Mouse (Mus musculus): ENCODE data around the gene Rab5c. TPM values are rescaled to one million over a fixed set of nuclear protein-coding genes. Genes with fewer than 3 reads are reported as not detected.

The Rab5c gene
- polyA plus RNA-seq, 1 experiment, result 183 TPM

DNA sequence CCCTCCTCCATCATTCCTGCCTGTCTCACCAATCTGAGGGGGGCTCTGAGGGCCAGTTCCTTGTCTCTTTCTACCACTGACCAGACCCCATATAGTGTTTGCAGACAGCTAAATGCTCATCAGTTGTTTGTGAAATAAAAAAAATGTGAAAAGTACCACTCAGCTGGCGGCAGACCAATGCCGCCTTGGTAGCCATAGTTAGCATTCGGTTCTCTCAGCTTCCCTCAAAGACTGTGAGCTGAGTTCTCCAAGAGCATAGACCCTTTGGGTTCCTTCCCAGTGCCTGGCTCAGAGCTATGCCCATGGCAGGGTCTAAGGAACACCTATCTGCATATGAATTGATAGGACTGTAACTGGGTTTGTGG, 16.7 kb upstream of the Rab5c start:
- no peak overlapping the region for H3K27ac ChIP-seq (ENCODE audit: insufficient read depth, low read length)
- peaks cover 12% of the 10 kb centered on the region for H3K4me1 ChIP-seq (ENCODE audit: control insufficient read depth, insufficient read depth, insufficient read length)
- TF ChIP-seq POLR2A (IDR thresholded peaks at IDR 0.05; ENCODE audit: low read depth, low read length) (no peak), CTCF (IDR thresholded peaks at IDR 0.05; ENCODE audit: extremely low read depth, insufficient read depth, insufficient read length, insufficient replicate concordance) (no peak)
- no peaks in the 10 kb centered on the region; the same call in 1 of the 2 replicates for H3K27me3 ChIP-seq (ENCODE audit: control insufficient read depth, insufficient read depth, low read length)
- WGBS, result 87% methylated on average over 3 of the region's 3 CpGs
- no peak overlapping the region for H3K4me3 ChIP-seq (ENCODE audit: extremely low read depth, insufficient read depth, insufficient read length)
- H3K36me3 ChIP-seq (ENCODE audit: control insufficient read depth, insufficient read depth, low read length), result no peaks in the 10 kb centered on the region
- DNase-seq (ENCODE audit: low read depth in 1 of 2, low spot score in 2 of 2), result no peak

DNA sequence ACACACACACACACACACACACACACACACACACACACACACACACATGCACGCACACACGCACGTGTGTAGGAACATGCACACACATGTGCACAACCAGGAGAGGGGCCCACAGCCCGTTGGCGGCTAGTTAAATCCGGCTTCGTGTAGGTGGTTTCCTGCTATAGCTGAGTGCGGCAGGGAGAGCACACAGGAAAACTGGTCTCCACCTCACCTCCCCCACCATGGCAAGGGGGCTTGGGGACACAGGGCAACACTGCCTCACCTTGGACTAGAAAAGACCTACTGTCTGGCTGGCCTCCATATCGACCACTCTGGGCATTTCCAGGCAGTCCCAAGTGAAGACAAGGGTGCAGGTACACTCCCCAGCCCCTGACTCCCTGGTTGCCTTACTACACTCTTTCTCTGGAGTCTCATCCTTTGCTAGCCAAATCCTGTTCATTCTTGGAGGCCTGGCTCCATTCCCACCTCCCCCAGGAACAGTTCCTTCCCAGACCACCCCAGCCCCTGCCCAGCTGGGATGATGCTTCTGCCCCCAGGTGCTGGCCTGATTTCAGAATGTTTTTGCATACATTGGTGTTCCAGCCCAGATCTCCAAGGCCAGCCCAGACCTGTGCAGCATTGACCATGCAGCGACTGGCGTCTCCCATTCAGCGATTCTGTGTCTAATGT, 16.1 kb upstream of the Rab5c start:
- no peak overlapping the region for H3K4me3 ChIP-seq (ENCODE audit: extremely low read depth, insufficient read depth, insufficient read length)
- 74% methylated on average over 9 of the region's 12 CpGs for WGBS
- peaks cover 8% of the 10 kb centered on the region; the same call in 1 of the 2 replicates for H3K4me1 ChIP-seq (ENCODE audit: control insufficient read depth, insufficient read depth, insufficient read length)
- TF ChIP-seq POLR2A (IDR thresholded peaks at IDR 0.05; ENCODE audit: low read depth, low read length) (no peak), CTCF (IDR thresholded peaks at IDR 0.05; ENCODE audit: extremely low read depth, insufficient read depth, insufficient read length, insufficient replicate concordance) (no peak)
- no peak overlapping the region for H3K27ac ChIP-seq (ENCODE audit: insufficient read depth, low read length)
- no peaks in the 10 kb centered on the region for H3K36me3 ChIP-seq (ENCODE audit: control insufficient read depth, insufficient read depth, low read length)
- no peaks in the 10 kb centered on the region; the same call in 1 of the 2 replicates for H3K27me3 ChIP-seq (ENCODE audit: control insufficient read depth, insufficient read depth, low read length)
- no peak for DNase-seq (ENCODE audit: low read depth in 1 of 2, low spot score in 2 of 2)

DNA sequence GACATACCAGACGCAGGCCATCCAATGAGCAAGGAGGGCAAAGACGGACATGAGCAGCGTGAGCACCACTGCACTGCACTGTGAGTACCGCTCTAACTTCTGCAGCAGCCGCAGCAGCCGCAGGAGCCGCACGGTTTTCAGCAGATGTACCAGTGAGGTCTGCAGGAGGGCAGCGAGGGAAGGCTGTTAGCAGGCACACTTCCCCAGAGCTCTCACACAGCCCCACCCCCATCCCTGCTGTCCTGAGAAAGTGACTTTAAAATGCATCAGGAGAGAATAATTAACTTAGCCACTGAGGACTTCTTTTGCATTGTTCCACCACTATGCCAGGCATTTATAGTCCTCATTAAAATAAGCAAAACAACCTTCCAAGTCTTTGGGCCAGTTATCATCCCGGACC, 14.3 kb upstream of the Rab5c start:
- no peaks in the 10 kb centered on the region for H3K36me3 ChIP-seq (ENCODE audit: control insufficient read depth, insufficient read depth, low read length)
- WGBS, result 60% methylated on average over 10 of the region's 10 CpGs
- no peaks in the 10 kb centered on the region for H3K4me1 ChIP-seq (ENCODE audit: control insufficient read depth, insufficient read depth, insufficient read length)
- H3K4me3 ChIP-seq (ENCODE audit: extremely low read depth, insufficient read depth, insufficient read length), result no peak overlapping the region
- no peak for DNase-seq (ENCODE audit: low read depth in 1 of 2, low spot score in 2 of 2)
- TF ChIP-seq CTCF (IDR thresholded peaks at IDR 0.05; ENCODE audit: extremely low read depth, insufficient read depth, insufficient read length, insufficient replicate concordance) (no peak), POLR2A (IDR thresholded peaks at IDR 0.05; ENCODE audit: low read depth, low read length) (no peak)
- no peak overlapping the region for H3K27ac ChIP-seq (ENCODE audit: insufficient read depth, low read length)
- no peaks in the 10 kb centered on the region for H3K27me3 ChIP-seq (ENCODE audit: control insufficient read depth, insufficient read depth, low read length)

DNA sequence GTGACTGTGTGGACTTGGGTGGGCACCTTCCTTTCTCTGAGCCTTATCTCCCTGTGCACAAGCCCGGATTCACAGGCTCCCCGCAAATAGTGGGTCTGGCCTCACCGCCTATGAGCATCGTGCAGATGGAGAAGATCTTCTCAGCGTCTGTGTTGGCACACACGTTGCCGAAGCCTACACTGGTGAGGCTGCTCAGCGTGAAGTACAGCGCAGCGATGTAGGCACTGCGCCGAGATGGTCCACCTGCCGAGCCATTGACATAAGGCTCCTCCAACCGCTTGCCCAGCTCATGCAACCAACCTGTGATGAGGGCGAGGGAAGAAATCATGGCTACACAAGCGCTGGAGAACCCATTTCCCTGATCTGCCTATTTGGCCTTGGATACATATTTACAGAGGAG, 12.1 kb upstream of the Rab5c start:
- DNase-seq (ENCODE audit: low read depth in 1 of 2, low spot score in 2 of 2), result no peak
- H3K4me3 ChIP-seq (ENCODE audit: extremely low read depth, insufficient read depth, insufficient read length), result no peak overlapping the region
- no peaks in the 10 kb centered on the region for H3K27me3 ChIP-seq (ENCODE audit: control insufficient read depth, insufficient read depth, low read length)
- 89% methylated on average over 16 of the region's 16 CpGs for WGBS
- no peaks in the 10 kb centered on the region; the same call in 1 of the 2 replicates for H3K4me1 ChIP-seq (ENCODE audit: control insufficient read depth, insufficient read depth, insufficient read length)
- H3K36me3 ChIP-seq (ENCODE audit: control insufficient read depth, insufficient read depth, low read length), result no peaks in the 10 kb centered on the region
- no peak overlapping the region for H3K27ac ChIP-seq (ENCODE audit: insufficient read depth, low read length)
- TF ChIP-seq CTCF (IDR thresholded peaks at IDR 0.05; ENCODE audit: extremely low read depth, insufficient read depth, insufficient read length, insufficient replicate concordance) (no peak), POLR2A (IDR thresholded peaks at IDR 0.05; ENCODE audit: low read depth, low read length) (no peak)

DNA sequence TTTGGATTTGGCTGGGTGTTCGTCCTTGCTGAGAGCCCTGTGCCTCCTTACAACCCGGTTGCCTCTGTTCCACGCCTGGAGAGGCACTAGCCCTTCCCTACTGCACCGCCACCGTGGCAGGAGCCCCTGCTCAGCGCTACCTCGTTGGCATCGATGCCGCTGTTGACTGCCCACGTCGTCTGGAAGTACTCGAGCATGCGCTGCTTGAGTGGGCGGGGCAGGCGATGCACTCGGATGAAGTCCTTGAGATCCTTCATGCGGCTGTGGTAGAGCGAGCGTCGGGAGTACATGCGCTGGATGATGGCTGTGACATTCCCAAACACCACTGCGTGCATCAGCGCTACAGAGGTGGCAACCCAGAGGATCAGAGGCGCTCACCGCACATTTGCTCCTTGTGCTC, 11.5 kb upstream of the Rab5c start:
- H3K4me1 ChIP-seq (ENCODE audit: control insufficient read depth, insufficient read depth, insufficient read length), result no peaks in the 10 kb centered on the region; the same call in 1 of the 2 replicates
- H3K36me3 ChIP-seq (ENCODE audit: control insufficient read depth, insufficient read depth, low read length), result no peaks in the 10 kb centered on the region
- DNase-seq (ENCODE audit: low read depth in 1 of 2, low spot score in 2 of 2), result no peak
- H3K27me3 ChIP-seq (ENCODE audit: control insufficient read depth, insufficient read depth, low read length), result no peaks in the 10 kb centered on the region
- 66% methylated on average over 25 of the region's 25 CpGs for WGBS
- no peak overlapping the region for H3K4me3 ChIP-seq (ENCODE audit: extremely low read depth, insufficient read depth, insufficient read length)
- H3K27ac ChIP-seq (ENCODE audit: insufficient read depth, low read length), result no peak overlapping the region
- TF ChIP-seq CTCF (IDR thresholded peaks at IDR 0.05; ENCODE audit: extremely low read depth, insufficient read depth, insufficient read length, insufficient replicate concordance) (no peak), POLR2A (IDR thresholded peaks at IDR 0.05; ENCODE audit: low read depth, low read length) (no peak)

DNA sequence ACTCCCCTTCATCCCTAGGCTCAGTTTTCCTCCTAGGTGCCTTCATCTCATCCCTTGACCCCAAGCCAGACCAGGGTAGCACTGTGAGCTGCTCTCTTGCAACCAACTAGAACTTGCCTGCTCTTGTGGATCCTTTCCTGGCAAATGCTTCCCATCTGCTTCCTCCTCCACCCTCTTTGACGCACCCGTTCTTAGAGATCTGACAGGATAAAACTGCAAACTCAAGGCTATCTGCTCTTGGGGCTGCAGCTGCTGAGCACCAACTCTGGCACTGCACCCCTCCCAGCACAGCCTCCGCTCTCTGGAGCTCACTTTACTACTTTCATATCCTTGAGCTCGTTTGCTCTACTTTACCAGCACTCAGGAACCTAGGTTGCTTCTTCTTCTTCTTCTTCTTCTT, 10.6 kb upstream of the Rab5c start:
- 50% methylated on average over 4 of the region's 4 CpGs for WGBS
- H3K27me3 ChIP-seq (ENCODE audit: control insufficient read depth, insufficient read depth, low read length), result no peaks in the 10 kb centered on the region
- H3K36me3 ChIP-seq (ENCODE audit: control insufficient read depth, insufficient read depth, low read length), result no peaks in the 10 kb centered on the region
- no peak overlapping the region for H3K27ac ChIP-seq (ENCODE audit: insufficient read depth, low read length)
- no peak for DNase-seq (ENCODE audit: low read depth in 1 of 2, low spot score in 2 of 2)
- TF ChIP-seq CTCF (IDR thresholded peaks at IDR 0.05; ENCODE audit: extremely low read depth, insufficient read depth, insufficient read length, insufficient replicate concordance), result no peak
- no peak for TF ChIP-seq POLR2A (IDR thresholded peaks at IDR 0.05; ENCODE audit: low read depth, low read length)
- H3K4me3 ChIP-seq (ENCODE audit: extremely low read depth, insufficient read depth, insufficient read length), result no peak overlapping the region
- no peaks in the 10 kb centered on the region; the same call in 1 of the 2 replicates for H3K4me1 ChIP-seq (ENCODE audit: control insufficient read depth, insufficient read depth, insufficient read length)

DNA sequence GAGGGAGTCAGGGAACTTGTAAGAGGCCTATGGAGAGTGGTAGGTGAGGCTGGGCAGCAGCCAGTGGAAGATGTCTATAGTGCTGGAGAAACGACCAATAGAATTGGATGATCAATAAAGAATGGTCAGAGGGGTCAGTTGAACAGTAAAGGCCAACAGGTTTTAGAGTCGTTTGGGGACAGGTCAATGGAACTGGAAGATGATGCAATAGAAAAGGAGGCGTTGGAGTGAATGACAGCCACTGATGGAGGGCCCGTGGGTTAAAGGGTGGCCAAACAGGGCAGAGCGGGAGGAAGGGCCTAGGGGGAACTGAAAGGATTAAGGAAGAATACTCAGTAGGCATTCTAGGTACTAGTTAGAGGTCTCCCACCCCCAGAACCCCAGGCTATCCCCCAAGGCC, 9.1 kb upstream of the Rab5c start:
- no peaks in the 10 kb centered on the region for H3K36me3 ChIP-seq (ENCODE audit: control insufficient read depth, insufficient read depth, low read length)
- no peak overlapping the region for H3K4me3 ChIP-seq (ENCODE audit: extremely low read depth, insufficient read depth, insufficient read length)
- WGBS, result 76% methylated on average over 5 of the region's 5 CpGs
- H3K27ac ChIP-seq (ENCODE audit: insufficient read depth, low read length), result no peak overlapping the region
- DNase-seq (ENCODE audit: low read depth in 1 of 2, low spot score in 2 of 2), result no peak
- no peaks in the 10 kb centered on the region for H3K27me3 ChIP-seq (ENCODE audit: control insufficient read depth, insufficient read depth, low read length)
- H3K4me1 ChIP-seq (ENCODE audit: control insufficient read depth, insufficient read depth, insufficient read length), result no peaks in the 10 kb centered on the region; the same call in 1 of the 2 replicates
- no peak for TF ChIP-seq POLR2A (IDR thresholded peaks at IDR 0.05; ENCODE audit: low read depth, low read length)
- no peak for TF ChIP-seq CTCF (IDR thresholded peaks at IDR 0.05; ENCODE audit: extremely low read depth, insufficient read depth, insufficient read length, insufficient replicate concordance)
